Mouse (Mus musculus) C2C12 (cell line): ENCODE measurements at regions not wholly inside any gene's neighbourhood (a gene's known extent, or its start where the extent isn't known, plus 50 kb on each side); places are given as distances from the start of the nearest gene placed in this dataset.

Experiments used
- CTCF ChIP-seq: IDR thresholded peaks from one replicate; pipeline ENCODE4 v1.5.1; 2011; ENCODE audit not compliant: control insufficient read depth, insufficient read depth, insufficient read length
- MAX ChIP-seq: IDR thresholded peaks from one replicate; pipeline ENCODE4 v1.6.1; 2011; ENCODE audit warnings: mild to moderate bottlenecking, control low read depth
- MYOD1 ChIP-seq: IDR thresholded peaks from one replicate; pipeline ENCODE4 v1.6.1; 2011; ENCODE audit warnings: low read depth; ENCODE audit not compliant: control insufficient read depth, insufficient read length
- MYOG ChIP-seq: IDR thresholded peaks from one replicate; pipeline ENCODE4 v1.6.1; 2011; ENCODE audit not compliant: control insufficient read depth, insufficient read length; ENCODE audit errors: extremely low read depth

- no peak for TF ChIP-seq CTCF
- no peak for TF ChIP-seq MYOG
- no peak for TF ChIP-seq MAX
- peak; percentile 58 for TF ChIP-seq MYOD1
Measured at GRCm38 (mm10) chr15:56017561-56017960, 1459.9 kb downstream of the Slc22a22 start.
